Mouse (Mus musculus): ENCODE data around the gene Mphosph6.

Mphosph6 gene

GRCm38 (mm10) chr8:117801443-117802298 is at the start of gene Mphosph6:
TSS of gene Mphosph6 (minus strand) at chr8:117801943.
- peak; percentile 98 for DNase-seq

- DNase-seq: no peak
Observed at GRCm38 (mm10) chr8:117850420-117850819, 48.7 kb upstream of the Mphosph6 start.

DNA sequence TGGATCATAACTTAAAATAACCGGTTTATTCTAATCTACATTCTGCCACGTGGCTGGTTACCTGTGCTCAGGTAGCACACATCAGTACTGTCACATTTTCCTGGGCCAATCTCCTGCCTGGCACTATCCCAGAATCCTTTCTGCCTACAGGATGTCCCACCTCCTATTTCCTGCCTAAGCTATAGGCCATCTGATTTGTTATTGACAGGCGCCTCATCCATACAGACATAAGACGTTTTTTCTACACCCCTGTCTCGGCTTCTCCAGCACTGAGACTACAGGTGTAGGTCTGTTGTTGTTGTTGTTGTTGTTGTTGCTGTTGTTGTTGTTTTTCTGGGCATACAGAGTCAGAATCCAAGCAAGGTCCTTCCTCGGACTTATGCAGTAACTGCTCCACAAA is 46.1 kb upstream of the Mphosph6 start:
- DNase-seq: no peak

- no peak for DNase-seq
Observed at GRCm38 (mm10) chr8:117843694-117844093, 42.0 kb upstream of the Mphosph6 start.

DNA sequence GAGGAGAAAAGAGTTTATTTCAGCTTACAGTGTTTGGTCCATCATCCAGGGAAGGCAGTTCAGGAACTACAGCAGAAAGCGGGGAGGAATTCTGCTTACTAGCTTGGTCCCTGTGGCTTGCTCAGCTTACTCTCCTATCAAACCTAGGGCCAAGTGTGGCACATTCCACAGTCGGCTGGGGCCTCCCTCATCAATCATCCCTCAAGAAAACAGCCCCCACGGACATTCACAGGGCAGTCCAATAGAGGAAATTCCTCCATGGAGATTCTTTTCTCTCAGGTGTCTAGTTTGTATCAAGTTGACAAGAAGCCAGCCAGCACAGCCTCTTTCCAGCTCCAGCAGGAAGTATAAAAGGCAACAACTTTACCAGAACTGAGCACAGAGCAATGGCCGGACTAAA is 11.8 kb upstream of the Mphosph6 start:
- no peak for DNase-seq

DNA sequence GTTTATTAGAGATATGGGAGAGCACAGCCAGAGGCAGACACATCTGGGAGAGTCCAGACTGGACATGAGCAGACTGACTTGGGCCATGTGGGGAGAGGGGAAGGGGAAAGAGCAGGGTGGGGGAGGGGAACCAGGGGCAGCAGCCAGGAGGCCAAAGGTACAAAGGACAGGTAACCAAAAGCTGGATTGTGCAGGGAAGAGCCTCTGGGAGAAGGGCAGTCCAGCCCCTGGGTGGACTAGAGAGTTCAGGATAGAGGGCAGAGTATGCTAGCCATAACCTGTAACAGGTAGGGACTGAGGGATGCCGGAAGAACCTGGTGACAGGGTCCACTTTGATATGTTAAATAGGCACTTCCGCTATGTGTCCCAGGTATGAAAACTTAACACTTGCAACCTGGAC is 8.9 kb upstream of the Mphosph6 start:
- DNase-seq: no peak

- peak; percentile 27 for DNase-seq
Observed at GRCm38 (mm10) chr8:117805419-117805818, 3.7 kb upstream of the Mphosph6 start.

DNA sequence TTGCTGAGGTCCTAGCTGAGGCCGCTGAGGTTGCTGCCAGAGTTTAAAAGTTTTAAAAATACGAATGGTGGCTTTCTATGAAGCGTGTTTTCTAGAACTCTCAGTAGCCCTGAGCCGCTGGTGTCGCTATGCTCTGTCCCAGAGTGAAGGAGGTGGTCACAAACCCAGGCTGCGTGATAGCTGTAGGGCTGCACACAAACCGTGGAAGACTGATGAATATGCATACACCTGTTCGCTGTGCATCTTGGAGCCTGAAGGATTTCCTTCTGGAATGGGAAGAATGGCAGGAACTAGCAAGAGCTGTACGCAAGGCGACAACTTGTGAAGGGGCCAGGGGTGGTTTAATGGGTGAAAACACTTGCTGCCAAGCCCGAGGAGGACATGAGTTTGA is 551 bp upstream of the Mphosph6 start:
- no peak for DNase-seq

DNA sequence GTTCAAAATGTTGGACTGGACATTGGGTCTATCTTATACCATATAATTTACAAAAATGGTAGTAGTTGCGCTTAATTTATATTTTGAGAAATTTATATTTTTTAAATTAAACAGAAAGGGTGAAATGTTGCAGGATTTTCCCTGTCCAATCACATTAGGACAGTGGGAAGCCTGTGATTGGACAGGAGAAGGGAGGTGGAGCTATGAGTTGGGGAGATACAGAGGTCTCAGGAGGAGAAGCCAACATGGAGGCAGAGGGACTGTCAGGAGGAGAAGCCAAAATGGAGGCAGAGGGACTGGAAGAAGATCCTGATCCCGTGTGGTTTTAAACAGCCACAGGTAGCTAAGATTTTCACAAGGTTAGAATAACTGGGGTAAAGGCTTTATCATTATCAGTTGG is 3.7 kb downstream of the Mphosph6 start:
- no peak for DNase-seq

DNA sequence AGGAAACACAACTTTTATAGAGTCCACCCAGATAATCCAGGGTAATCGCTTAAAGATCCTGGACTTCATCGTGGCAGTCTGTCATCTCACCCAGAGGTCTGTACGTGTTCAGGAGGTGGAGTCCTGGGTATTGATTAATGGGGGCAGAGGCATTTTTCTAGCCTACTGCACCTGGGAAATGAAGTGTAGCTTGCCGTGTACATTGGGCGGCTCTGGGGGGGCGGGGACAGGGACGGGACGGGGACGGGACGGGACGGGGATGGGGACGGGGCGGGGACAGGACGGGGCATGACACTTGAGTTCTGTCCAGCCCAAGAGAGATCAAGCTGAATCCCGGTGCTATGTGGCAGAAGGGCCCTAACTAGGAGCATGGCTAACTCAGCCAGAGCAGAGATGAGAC is 5.3 kb downstream of the Mphosph6 start:
- DNase-seq: no peak

DNA sequence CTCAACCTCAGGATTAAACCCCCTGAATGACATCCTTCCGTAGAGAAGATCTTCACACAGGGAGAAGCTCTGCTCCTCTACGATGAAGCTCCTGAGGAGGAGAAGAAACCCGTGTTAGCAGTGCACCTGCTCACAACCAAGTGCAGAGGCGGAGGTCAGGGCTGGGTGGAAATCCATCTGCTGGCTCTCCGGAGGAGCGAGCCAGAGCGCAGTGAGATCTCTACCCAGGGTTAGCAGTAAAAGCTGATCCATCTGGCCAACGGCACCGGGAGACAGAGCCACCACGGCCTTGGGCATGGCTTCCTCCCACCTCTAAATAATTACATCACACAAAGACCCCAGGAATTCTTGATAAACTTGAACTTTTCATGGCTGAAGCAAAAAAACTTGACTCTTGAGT is 7.2 kb downstream of the Mphosph6 start:
- DNase-seq: no peak

DNA sequence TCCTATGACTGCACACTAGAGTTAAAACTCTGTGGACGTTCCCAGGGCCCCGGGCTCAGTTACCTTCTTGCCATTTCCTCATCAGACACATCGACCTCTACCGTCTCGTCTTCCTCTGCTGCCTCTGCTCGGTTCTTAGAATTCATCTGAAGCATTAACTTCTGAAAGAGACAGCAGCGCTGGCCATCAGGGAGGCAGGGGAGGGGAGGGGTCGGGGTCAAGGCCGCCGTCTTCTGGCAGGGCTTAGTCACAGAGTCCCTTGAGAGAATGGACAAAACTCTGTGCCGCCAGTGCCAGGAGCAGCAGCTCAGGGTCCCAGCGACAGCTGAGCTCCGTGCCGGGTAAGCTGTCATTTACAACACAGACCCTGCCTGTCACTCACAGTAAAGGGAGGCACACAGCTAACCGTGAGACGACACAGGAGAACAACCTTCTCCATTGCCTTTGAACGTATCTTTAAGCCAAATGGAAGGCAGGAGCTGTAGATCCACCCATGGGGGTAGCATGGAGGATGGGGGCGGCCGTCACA is 9.1 kb downstream of the Mphosph6 start:
- no peak for DNase-seq

DNA sequence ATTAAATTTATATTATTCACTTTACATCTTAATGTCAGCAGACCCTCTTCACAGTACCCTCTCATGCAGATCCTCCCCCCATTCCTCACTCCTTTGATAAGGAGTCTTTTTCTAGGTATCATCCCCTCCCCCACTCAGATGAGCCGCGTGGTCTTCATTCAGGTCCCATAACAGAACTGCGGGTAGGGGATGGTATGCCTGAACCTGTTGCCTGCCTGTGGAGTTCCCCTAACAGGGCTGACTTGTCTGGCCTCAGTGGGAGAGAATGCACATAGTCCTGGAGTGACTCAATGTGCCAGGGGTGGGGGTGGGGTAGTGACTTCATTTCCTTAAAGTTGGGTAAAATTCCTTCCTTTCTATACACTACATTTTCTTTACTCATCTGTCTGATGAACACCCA is 15.3 kb downstream of the Mphosph6 start:
- DNase-seq: no peak

DNA sequence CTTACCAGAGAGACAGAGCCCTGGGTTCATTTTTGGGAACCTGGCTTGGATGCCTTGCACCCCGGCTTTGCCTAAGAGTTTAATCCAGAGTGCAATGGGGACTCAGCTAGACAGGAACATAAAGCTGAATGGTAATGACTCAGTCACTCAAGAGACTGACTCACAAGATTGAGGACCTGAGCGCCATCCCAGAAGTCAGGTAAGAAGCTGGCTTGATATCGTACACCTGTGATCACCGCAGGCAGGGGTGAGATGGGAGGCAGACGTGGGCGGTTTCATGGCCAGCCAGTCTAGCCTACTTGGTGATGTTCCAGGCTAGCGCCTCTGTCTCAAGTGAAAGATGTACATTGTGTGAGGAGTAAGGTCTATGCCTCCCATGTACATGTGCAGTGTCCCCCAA is 18.7 kb downstream of the Mphosph6 start:
- no peak for DNase-seq

DNA sequence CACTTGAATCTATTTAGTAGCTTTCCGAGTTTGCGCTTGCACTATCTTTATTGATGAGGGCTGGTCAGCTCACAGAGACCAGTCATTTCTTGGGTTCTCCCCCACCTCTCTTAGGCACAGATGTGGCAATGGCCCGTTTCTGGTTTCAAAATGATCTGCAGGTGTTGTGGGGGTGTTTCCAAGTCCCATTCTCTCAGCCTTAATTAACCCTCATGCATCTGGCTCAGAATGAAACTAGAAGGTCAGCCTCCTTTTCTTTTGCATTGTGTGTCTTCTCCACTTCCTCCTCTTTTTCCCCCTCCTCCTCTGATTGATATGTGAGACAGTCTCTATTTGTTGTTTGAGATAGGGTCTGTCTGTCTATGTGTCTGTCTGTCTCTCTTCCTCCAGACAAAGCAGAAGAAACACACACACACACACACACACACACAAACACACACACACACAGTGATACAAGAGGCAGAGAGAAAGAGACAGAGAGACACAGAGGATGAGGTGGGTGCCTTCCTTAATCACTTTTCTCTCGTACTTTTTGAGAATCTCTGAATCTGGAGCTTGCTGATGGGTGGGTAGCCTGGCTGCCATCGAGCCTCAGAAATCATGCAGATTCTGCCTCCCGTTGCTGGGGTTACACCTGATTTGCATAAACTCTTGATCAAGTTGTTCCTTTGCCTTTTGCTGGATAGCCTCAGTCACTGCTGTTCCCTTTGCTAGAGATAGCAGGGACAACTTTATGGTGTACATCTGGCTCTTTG is 20.2 kb downstream of the Mphosph6 start:
- no peak for DNase-seq

DNA sequence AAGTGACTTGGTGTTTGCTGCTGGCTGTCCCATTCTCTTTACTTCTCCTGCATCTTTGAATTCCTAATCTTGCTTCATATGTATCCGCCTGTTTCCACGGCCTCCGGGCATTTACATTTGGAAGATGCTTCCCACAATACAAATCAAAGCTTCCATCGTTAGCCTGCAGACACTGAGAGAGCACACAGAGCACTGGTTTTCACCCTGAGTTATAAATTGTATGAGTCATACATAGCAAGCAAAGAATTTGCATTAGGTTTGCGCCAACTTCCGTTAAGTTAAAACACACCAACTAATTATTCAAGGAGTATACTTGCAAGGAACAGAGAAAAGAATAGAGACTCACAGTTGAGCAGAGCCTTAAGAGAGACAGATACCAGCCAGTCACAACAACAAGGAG is 22.4 kb downstream of the Mphosph6 start:
- no peak for DNase-seq

DNA sequence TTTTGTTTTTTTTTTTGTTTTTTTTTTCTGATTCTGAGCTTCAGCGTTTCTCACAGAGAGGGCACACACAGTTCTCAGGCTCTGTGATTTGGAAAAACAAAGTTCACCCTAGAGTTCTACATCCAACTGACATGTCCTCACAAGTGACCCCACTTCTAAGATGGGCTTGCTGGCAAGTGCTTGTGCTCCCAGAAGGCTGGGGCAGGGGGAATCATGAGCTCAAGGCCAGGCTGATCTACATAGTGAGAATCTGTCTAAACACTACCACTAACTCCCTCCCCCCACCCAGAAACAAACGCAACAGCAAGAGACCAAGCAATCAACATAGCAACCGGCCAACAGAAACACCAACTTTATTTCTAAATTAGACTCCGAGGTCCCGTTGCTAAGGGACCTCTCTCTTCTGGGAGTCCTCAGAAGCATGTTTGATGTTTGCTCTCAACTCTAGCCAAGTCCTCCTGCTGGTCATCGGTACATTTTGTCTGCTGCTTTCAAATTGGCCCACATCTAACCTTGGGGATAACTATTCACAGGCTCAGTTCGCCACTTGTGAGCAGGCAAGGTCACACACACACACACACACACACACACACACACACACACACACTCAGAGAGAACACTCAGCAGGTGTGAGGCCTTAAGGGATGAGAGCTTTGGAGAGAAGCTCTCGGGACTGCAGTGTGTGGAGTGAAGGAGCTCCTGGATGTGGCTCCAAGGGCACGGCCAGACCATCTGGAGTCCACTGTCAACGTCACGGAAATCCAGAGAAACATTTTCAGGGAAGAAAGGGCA is 23.0 kb downstream of the Mphosph6 start:
- DNase-seq: no peak

DNA sequence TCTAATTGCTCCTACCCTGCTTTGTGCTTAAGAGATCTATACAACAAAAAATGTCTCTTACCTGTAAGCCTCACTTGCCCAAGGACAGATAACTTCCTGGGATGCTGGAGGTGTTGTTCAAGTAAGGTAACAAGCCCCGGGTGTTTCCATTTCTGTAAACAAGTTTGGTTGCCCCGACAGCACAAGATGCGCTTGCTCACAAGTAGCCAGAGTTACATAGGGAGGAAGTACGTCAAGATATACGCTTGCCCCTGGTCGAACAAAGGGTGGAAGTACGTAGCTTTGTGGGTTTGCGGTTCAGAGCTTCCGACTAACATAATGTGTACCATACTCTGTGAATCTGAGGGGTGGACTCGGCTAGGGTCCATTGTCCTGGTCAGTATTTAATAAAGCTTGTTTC is 25.7 kb downstream of the Mphosph6 start:
- DNase-seq: no peak

DNA sequence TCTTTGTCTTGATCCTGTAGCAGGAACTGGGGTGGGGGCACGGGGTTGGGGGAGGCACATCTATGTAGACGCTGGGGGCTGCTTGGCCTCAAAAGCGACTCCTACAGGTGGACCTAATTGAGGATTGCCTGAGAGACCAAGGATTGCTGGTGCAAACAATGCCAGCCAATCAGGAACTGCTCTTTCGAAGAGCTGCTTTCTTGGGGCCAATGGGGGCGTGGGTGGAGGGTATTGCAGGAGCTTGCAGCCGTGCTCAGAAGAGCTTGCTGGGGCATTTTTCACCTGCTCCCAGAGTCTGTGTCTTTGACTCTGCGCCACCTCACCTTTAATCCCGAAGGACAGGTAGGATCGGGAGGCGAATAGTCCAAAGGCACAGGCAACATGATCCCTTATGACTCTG is 26.1 kb downstream of the Mphosph6 start:
- DNase-seq: no peak

GRCm38 (mm10) chr8:117772597-117772996 is 29.1 kb downstream of the Mphosph6 start:
- no peak for DNase-seq

DNA sequence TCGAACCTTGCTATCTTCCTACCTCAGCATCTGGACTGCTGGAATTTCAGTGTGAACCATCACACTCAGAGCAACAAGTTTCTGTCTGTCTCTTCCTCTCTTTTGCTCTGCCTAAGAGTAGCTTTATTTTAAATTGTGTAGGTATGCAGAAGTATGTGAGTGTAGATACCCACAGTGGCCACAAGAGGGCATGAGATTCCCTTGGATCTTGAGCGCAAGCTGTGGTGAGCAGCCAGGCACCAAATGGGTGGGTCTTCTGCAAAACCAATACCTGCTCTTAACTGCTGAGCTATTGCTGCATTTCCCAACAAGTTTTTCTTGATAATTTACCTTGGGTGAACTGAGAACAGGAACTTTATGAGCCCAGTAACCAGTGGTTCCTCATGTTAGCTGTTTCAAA is 29.6 kb downstream of the Mphosph6 start:
- peak; percentile 37 for DNase-seq

GRCm38 (mm10) chr8:117771115-117771836 is 30.5 kb downstream of the Mphosph6 start:
- no peak for DNase-seq

GRCm38 (mm10) chr8:117768971-117769370 is 32.8 kb downstream of the Mphosph6 start:
- DNase-seq: no peak

All from lung, postnatal 14 days (tissue).